Mouse (Mus musculus) forebrain, embryonic 16.5 days (tissue): Measurements from ENCODE around the gene Slc44a1. TPM values are rescaled to one million over a fixed set of nuclear protein-coding genes. Genes with fewer than 3 reads are reported as not detected.

Experiments used
- ATAC-seq: fragments of 200-750 bp; cut with Nextera tagmentation; 2 replicates; pipeline ENCODE4 v1.8.0; 2017; ENCODE audit warnings: mild to moderate bottlenecking, moderate library complexity
- H3K27ac ChIP-seq: fragments of 300-500 bp; sonication (generic); 2 replicates; pipeline ENCODE4 v1.5.1; 2014; ENCODE audit warnings: low read length, control low read depth
- H3K27me3 ChIP-seq: fragments of 300-500 bp; sonication (generic); replicated peaks from 2 replicates; pipeline ENCODE4 v1.6.1; 2014; ENCODE audit warnings: low read length; ENCODE audit not compliant: control insufficient read depth, insufficient read depth
- H3K36me3 ChIP-seq: fragments of 300-500 bp; sonication (generic); 2 replicates; pipeline ENCODE4 v1.6.1; 2014; ENCODE audit not compliant: control insufficient read depth, insufficient read depth
- H3K4me1 ChIP-seq: fragments of 300-500 bp; sonication (generic); replicated peaks from 2 replicates; pipeline ENCODE4 v1.6.1; 2014; ENCODE audit warnings: low read length; ENCODE audit not compliant: control insufficient read depth, insufficient read depth
- H3K4me2 ChIP-seq: fragments of 300-500 bp; sonication (generic); 2 replicates; pipeline ENCODE4 v1.6.1; 2014; ENCODE audit warnings: mild to moderate bottlenecking, low read length, control low read depth
- H3K4me3 ChIP-seq: fragments of 300-500 bp; sonication (generic); replicated peaks from 2 replicates; pipeline ENCODE4 v1.5.1; 2014; ENCODE audit warnings: mild to moderate bottlenecking, low read length, control low read depth
- H3K9ac ChIP-seq: fragments of 300-500 bp; sonication (generic); replicated peaks from 2 replicates; pipeline ENCODE4 v1.6.1; 2014; ENCODE audit warnings: low read depth, low read length, control low read depth
- H3K9me3 ChIP-seq: fragments of 300-500 bp; sonication (generic); 2 replicates; pipeline ENCODE4 v1.6.1; 2016; ENCODE audit warnings: low read length; ENCODE audit not compliant: control insufficient read depth
- WGBS: fragments of 180-500 bp; shearing (Covaris S2); extraction: QIAGEN DNeasy Blood & Tissue Kit; methylation state at CpG from one replicate; pipeline ENCODE4 v1.1.7; 2014; 5-methylcytosine and 5-hydroxymethylcytosine counted together
- polyA plus RNA-seq: library from polyadenylated mRNA; unstranded; fragments of >200 nt; fragmentation: Nextera tagmentation; extraction: Ambion mirVana; gene quantifications from 2 replicates; pipeline ENCODE4 v1.2.1, GENCODE M21; 2015

Gene Slc44a1
- polyA plus RNA-seq, 1 experiment from 2014 or later = 13.7 TPM

DNA sequence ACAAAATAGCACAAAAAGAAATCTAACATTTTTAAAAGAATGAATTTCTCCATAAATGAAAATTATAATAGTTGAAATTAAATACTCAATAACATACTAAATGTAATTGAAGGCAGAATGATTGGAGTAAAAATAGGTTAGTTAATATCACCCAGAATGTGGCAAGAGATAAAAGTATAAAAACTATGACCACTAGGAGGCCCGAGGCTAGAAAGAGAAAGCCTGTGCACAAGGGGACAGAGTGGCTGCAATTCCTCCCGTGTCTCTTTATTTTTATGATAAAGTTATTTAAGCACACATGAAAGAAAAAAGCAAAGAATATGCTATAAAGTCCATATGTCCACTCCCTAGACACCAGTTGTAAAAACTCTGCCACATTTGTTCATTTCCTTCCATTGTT lies 17.4 kb upstream of the Slc44a1 start:
- Histone ChIP-seq H3K4me1 (no peaks in the 10 kb centered on the region), H3K4me3 (no peak overlapping the region), H3K4me2 (no peak overlapping the region), H3K9ac (no peak overlapping the region), H3K27ac (no peak overlapping the region), H3K9me3 (no peaks in the 10 kb centered on the region), H3K36me3 (no peaks in the 10 kb centered on the region), H3K27me3 (no peaks in the 10 kb centered on the region)
- ATAC-seq = no peak
- WGBS = 72% methylated on average over 2 of the region's 2 CpGs

DNA sequence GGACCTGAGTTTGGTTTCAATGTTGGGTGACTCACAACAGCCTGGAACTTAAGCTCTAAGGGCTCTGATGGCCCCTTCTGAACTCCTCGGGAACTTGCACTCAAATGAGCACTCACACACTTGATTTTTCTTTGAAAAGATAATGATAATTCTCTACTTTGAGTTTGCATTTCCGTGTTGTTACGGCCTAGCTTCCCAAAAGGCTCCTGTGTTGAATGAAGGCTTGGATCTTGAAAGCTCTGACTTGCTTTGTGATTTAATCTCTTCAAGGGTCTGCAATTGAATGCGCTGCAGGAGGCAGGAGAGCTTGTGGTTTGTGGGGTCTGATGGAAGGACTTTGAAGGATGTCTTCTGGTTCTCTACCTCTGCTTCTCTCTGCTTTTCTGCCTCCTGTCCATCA lies 13.1 kb upstream of the Slc44a1 start:
- Histone ChIP-seq H3K27ac (no peak overlapping the region), H3K27me3 (no peaks in the 10 kb centered on the region), H3K9me3 (no peaks in the 10 kb centered on the region), H3K36me3 (no peaks in the 10 kb centered on the region), H3K4me1 (no peaks in the 10 kb centered on the region), H3K9ac (no peak overlapping the region), H3K4me3 (no peak overlapping the region), H3K4me2 (no peak overlapping the region)
- no peak for ATAC-seq
- WGBS = 59% methylated on average over 4 of the region's 4 CpGs

GRCm38 (mm10) chr4:53430522-53430921 lies 9.7 kb upstream of the Slc44a1 start:
- H3K9me3 ChIP-seq = no peaks in the 10 kb centered on the region
- no peak overlapping the region for H3K4me3 ChIP-seq
- no peaks in the 10 kb centered on the region for H3K27me3 ChIP-seq
- no peaks in the 10 kb centered on the region for H3K36me3 ChIP-seq
- WGBS = 77% methylated on average over 6 of the region's 6 CpGs
- H3K27ac ChIP-seq = no peak overlapping the region
- no peak overlapping the region for H3K9ac ChIP-seq
- no peak for ATAC-seq
- H3K4me2 ChIP-seq = no peak overlapping the region
- no peaks in the 10 kb centered on the region for H3K4me1 ChIP-seq

GRCm38 (mm10) chr4:53431585-53432234 lies 8.5 kb upstream of the Slc44a1 start:
- Histone ChIP-seq H3K4me1 (no peaks in the 10 kb centered on the region), H3K9ac (no peak overlapping the region), H3K9me3 (no peaks in the 10 kb centered on the region), H3K27ac (no peak overlapping the region), H3K4me3 (no peak overlapping the region), H3K27me3 (no peaks in the 10 kb centered on the region), H3K36me3 (no peaks in the 10 kb centered on the region), H3K4me2 (no peak overlapping the region)
- ATAC-seq = no peak
- 86% methylated on average over 10 of the region's 10 CpGs for WGBS

GRCm38 (mm10) chr4:53437110-53437755 lies 3.0 kb upstream of the Slc44a1 start:
- H3K36me3 ChIP-seq = no peaks in the 10 kb centered on the region
- H3K9me3 ChIP-seq = no peaks in the 10 kb centered on the region
- 64% methylated on average over 10 of the region's 10 CpGs for WGBS
- no peak overlapping the region for H3K4me2 ChIP-seq
- H3K9ac ChIP-seq = no peak overlapping the region
- H3K4me3 ChIP-seq = no peak overlapping the region
- H3K27ac ChIP-seq = no peak overlapping the region
- ATAC-seq = no peak
- H3K27me3 ChIP-seq = no peaks in the 10 kb centered on the region
- peaks cover 24% of the 10 kb centered on the region for H3K4me1 ChIP-seq

DNA sequence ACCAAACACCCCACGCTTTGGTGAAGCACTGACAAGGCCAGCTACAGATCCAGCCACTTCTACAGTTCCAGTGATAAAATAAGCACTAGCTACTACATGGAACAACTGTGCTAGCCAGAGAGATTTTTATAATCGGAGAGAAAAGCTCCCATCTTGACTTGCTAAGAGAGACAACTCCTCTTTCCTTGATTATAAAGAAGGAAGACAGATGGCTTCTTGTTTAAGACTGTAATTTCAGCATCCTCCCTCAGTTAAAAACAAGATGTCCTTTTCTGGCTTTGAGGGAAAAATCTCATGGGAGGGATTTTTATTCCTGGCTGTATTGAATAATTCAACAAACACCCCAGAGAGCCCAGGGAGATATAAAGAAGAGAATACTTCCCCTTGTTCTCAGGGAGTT lies 1.8 kb upstream of the Slc44a1 start:
- Histone ChIP-seq H3K27me3 (no peaks in the 10 kb centered on the region), H3K9ac (no peak overlapping the region), H3K9me3 (no peaks in the 10 kb centered on the region), H3K27ac (peak overlapping the region; percentile 52; the same call in 1 of the 2 replicates), H3K4me2 (no peak overlapping the region), H3K36me3 (no peaks in the 10 kb centered on the region), H3K4me3 (no peak overlapping the region), H3K4me1 (peaks cover 35% of the 10 kb centered on the region)
- ATAC-seq = no peak
- WGBS = 71% methylated on average over 2 of the region's 2 CpGs

DNA sequence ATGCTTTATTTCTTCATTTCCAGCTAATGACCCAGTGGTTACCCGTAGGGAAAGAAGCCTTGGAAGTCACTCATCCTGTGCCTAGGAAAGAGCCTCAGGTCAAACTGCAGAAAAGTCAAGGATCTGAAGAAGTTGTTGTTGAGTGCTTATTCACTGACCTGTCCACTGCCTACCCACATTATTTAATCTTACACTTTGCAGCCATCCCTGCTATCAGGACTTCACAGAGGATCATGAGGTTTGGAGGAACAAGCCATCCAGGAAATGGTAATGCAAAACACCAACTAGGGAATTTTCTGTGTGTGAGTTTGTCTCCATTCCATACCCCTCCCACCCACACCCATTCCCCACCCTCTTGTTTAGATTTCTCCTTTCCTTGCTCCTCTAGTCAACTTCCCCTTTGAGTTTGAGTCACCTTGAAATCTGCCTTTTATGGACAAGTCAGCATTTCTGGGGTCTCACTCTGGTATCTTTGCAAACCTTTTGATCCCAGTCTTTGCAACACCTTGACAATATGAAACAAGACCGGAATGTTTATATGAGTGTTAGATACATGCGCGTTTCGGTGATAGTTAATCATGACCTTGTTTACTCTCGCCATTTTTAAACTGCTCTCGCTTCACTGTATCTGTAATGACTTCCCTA lies 1.3 kb upstream of the Slc44a1 start:
- ATAC-seq = no peak
- H3K4me1 ChIP-seq = peaks cover 35% of the 10 kb centered on the region
- H3K9ac ChIP-seq = no peak overlapping the region
- 80% methylated on average over 7 of the region's 7 CpGs for WGBS
- H3K36me3 ChIP-seq = no peaks in the 10 kb centered on the region
- no peak overlapping the region for H3K4me3 ChIP-seq
- H3K27me3 ChIP-seq = no peaks in the 10 kb centered on the region
- peak overlapping the region; percentile 14; the same call in 1 of the 2 replicates for H3K27ac ChIP-seq
- H3K9me3 ChIP-seq = no peaks in the 10 kb centered on the region
- peak overlapping the region; percentile 77; the same call in 1 of the 2 replicates for H3K4me2 ChIP-seq

DNA sequence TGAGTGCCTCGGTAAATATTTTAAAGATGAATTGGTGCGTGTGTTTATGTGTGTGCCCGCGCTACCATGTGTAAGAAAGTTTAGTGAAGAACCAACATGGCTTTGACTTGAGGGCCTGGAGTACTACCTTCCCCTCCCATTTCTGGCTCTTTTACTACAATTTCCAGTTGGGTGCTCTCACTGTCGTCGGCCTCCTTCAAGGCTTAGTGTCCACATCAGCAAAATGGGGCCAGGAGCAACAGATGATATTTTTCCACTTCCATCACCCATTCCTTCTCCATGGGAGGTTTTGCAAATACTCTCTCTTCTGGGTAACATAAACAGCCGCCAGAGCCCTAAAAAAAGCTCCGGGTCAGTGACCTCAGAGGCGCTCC lies 590 bp upstream of the Slc44a1 start:
- no peaks in the 10 kb centered on the region for H3K27me3 ChIP-seq
- H3K36me3 ChIP-seq = no peaks in the 10 kb centered on the region
- H3K9ac ChIP-seq = peak overlapping the region; percentile 95
- H3K4me1 ChIP-seq = peaks cover 35% of the 10 kb centered on the region
- H3K27ac ChIP-seq = peak overlapping the region; percentile 81
- no peak for ATAC-seq
- 21% methylated on average over 9 of the region's 9 CpGs for WGBS
- H3K4me2 ChIP-seq = peak overlapping the region; percentile 77
- H3K4me3 ChIP-seq = peak overlapping the region; percentile 91
- no peaks in the 10 kb centered on the region for H3K9me3 ChIP-seq

- peaks cover 35% of the 10 kb centered on the region for H3K4me1 ChIP-seq
- no peaks in the 10 kb centered on the region for H3K9me3 ChIP-seq
- no peaks in the 10 kb centered on the region for H3K36me3 ChIP-seq
- H3K4me3 ChIP-seq = peak overlapping the region; percentile 91
- H3K27me3 ChIP-seq = no peaks in the 10 kb centered on the region
- peak; percentile 16 for ATAC-seq
- H3K9ac ChIP-seq = peak overlapping the region; percentile 95
- under 1% methylated on average over 45 of the region's 45 CpGs for WGBS
- H3K4me2 ChIP-seq = peak overlapping the region; percentile 90
- H3K27ac ChIP-seq = peak overlapping the region; percentile 81
These were observed 781 bp downstream of the Slc44a1 start for GRCm38 (mm10) chr4:53440816-53441571.
